Mouse (Mus musculus) embryonic facial prominence, embryonic 14.5 days (tissue): Measurements from ENCODE around the gene Pak4. TPM values are rescaled to one million over a fixed set of nuclear protein-coding genes. Genes with fewer than 3 reads are reported as not detected.

Source experiments
- ATAC-seq: fragments of 200-750 bp; cut with Nextera tagmentation; 2 replicates; pipeline ENCODE4 v1.8.0; 2017; ENCODE audit warnings: low read depth, moderate number of reproducible peaks, moderate TSS enrichment
- DNase-seq: peaks from one replicate; pipeline ENCODE4 v3.0.0-alpha.2; 2015; ENCODE audit warnings: low spot score
- H3K27ac ChIP-seq: fragments of 300-500 bp; sonication (generic); replicated peaks from 2 replicates; pipeline ENCODE4 v1.5.1; 2014; ENCODE audit warnings: low read depth, mild to moderate bottlenecking, low read length, moderate library complexity
- H3K27me3 ChIP-seq: fragments of 300-500 bp; sonication (generic); replicated peaks from 2 replicates; pipeline ENCODE4 v1.6.1; 2014; ENCODE audit warnings: low read length; ENCODE audit not compliant: control insufficient read depth, insufficient read depth
- H3K36me3 ChIP-seq: fragments of 300-500 bp; sonication (generic); 2 replicates; pipeline ENCODE4 v1.6.1; 2014; ENCODE audit warnings: low read length, mixed read lengths; ENCODE audit not compliant: control insufficient read depth, insufficient read depth
- H3K4me1 ChIP-seq: fragments of 300-500 bp; sonication (generic); 2 replicates; pipeline ENCODE4 v1.6.1; 2014; ENCODE audit warnings: antibody characterized with exemption, low read length; ENCODE audit not compliant: control insufficient read depth, insufficient read depth
- H3K4me2 ChIP-seq: fragments of 300-500 bp; sonication (generic); 2 replicates; pipeline ENCODE4 v1.6.1; 2014; ENCODE audit warnings: low read depth, mild to moderate bottlenecking, low read length, moderate library complexity, mixed read lengths
- H3K4me3 ChIP-seq: fragments of 300-500 bp; sonication (generic); 2 replicates; pipeline ENCODE4 v1.5.1; 2014; ENCODE audit warnings: low read depth, mild to moderate bottlenecking, low read length
- H3K9ac ChIP-seq: fragments of 300-500 bp; sonication (generic); 2 replicates; pipeline ENCODE4 v1.6.1; 2014; ENCODE audit warnings: low read depth, mild to moderate bottlenecking, low read length, moderate library complexity, mixed read lengths
- H3K9me3 ChIP-seq: fragments of 300-500 bp; sonication (generic); 2 replicates; pipeline ENCODE4 v1.6.1; 2016; ENCODE audit warnings: low read length; ENCODE audit not compliant: control insufficient read depth
- WGBS: fragments of 180-500 bp; shearing (Covaris S2); extraction: QIAGEN DNeasy Blood & Tissue Kit; methylation state at CpG from one replicate; pipeline ENCODE4 v1.1.7; 2014; 5-methylcytosine and 5-hydroxymethylcytosine counted together
- polyA plus RNA-seq: library from polyadenylated mRNA; unstranded; fragments of >200 nt; fragmentation: Nextera tagmentation; extraction: Ambion mirVana; gene quantifications from 2 replicates; pipeline ENCODE4 v1.2.1, GENCODE M21; 2014

Gene Pak4
- polyA plus RNA-seq, 1 experiment from 2014 or later, result 20.7 TPM

DNA sequence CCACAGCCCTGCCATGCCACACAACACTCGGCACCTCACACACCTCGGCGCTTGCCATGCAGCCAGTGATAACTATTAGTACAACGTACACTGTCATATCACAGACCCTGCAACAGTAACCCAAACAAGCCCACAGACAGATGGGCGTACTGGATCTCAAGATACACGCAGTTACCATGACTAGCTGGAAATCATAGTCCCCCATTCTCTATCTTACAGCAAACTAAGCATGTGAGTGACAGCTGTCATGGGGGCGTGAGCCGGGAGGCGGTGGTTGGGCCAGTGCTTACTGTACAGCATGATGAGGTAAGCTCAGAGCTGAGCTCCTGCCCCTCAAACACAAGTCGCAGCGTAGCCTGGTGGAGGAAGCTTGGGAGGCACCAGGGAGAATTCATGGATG, 22.4 kb downstream of the Pak4 start:
- no peaks in the 10 kb centered on the region for H3K9me3 ChIP-seq
- no peak overlapping the region for H3K4me2 ChIP-seq
- H3K9ac ChIP-seq, result no peak overlapping the region
- no peak overlapping the region for H3K27ac ChIP-seq
- peaks cover 28% of the 10 kb centered on the region for H3K4me1 ChIP-seq
- no peak for DNase-seq
- ATAC-seq, result no peak
- H3K27me3 ChIP-seq, result no peaks in the 10 kb centered on the region
- no peaks in the 10 kb centered on the region for H3K36me3 ChIP-seq
- H3K4me3 ChIP-seq, result no peak overlapping the region
- 82% methylated on average over 11 of the region's 11 CpGs for WGBS

- H3K4me1 ChIP-seq, result peaks cover 29% of the 10 kb centered on the region
- no peak overlapping the region for H3K27ac ChIP-seq
These were observed 24.7 kb downstream of the Pak4 start for GRCm38 (mm10) chr7:28573236-28573635.

GRCm38 (mm10) chr7:28572689-28573088, 25.3 kb downstream of the Pak4 start:
- H3K27me3 ChIP-seq, result no peaks in the 10 kb centered on the region
- H3K4me1 ChIP-seq, result peaks cover 27% of the 10 kb centered on the region

More at GRCm38 (mm10) chr7:28573236-28573635, 24.7 kb downstream of the Pak4 start:
- DNase-seq (no peak), ATAC-seq (no peak)
- Histone ChIP-seq H3K4me3 (no peak overlapping the region), H3K4me2 (no peak overlapping the region), H3K36me3 (no peaks in the 10 kb centered on the region), H3K27me3 (no peaks in the 10 kb centered on the region), H3K9me3 (no peaks in the 10 kb centered on the region), H3K9ac (no peak overlapping the region)
- WGBS, result 88% methylated on average over 3 of the region's 3 CpGs

DNA sequence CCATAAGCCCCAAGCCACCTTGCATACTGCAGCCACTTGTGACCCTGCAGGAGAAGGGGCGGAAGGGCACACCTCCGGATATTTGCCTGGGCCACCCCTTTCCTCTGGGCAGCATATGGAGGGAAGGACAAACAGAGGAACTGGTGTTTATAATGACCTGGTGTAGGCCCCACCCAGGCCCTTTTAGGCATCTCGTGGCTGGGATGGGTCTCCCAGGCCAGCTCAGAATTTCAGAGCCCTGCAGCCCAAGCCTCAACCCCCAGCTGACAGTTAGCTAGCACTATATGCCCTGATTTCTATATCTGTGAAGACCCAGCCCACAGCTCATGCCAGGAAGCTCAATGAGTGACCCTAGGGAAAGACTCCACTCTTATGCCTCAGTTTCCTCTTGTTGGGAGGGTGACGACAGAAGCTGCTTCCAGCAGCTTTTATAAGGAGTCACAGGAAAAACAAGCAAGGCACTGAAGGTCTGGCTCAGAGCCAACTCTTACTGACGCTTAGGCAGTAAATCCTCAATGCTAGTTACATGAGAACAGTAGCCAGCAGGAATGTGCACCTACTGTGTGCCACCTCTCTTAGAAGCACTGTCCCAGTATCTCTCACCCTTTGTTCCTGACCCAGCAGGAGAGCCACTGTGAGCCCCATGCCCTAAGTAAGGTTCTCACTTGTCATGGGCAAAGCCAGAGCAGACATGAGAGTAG, 26.9 kb downstream of the Pak4 start:
- WGBS, result 36% methylated on average over 5 of the region's 5 CpGs
- Histone ChIP-seq H3K9me3 (no peaks in the 10 kb centered on the region), H3K36me3 (peaks cover 19% of the 10 kb centered on the region), H3K27me3 (no peaks in the 10 kb centered on the region), H3K4me3 (no peak overlapping the region), H3K27ac (peak overlapping the region; percentile 64), H3K9ac (0 out of 2 replicates have a peak overlapping the region, but pooled peaks have one; percentile 34), H3K4me1 (peaks cover 11% of the 10 kb centered on the region), H3K4me2 (peak overlapping the region; percentile 22; the same call in 1 of the 2 replicates)
- 0 out of 2 replicates have a peak, but pooled peaks have one; percentile 4 for ATAC-seq
- peak; percentile 73 for DNase-seq

More at GRCm38 (mm10) chr7:28572689-28573088, 25.3 kb downstream of the Pak4 start:
- Histone ChIP-seq H3K9me3 (no peaks in the 10 kb centered on the region), H3K36me3 (peaks cover 4% of the 10 kb centered on the region), H3K27ac (no peak overlapping the region), H3K4me2 (no peak overlapping the region), H3K4me3 (no peak overlapping the region), H3K9ac (no peak overlapping the region)
- 82% methylated on average over 5 of the region's 5 CpGs for WGBS
- ATAC-seq (no peak), DNase-seq (no peak)

DNA sequence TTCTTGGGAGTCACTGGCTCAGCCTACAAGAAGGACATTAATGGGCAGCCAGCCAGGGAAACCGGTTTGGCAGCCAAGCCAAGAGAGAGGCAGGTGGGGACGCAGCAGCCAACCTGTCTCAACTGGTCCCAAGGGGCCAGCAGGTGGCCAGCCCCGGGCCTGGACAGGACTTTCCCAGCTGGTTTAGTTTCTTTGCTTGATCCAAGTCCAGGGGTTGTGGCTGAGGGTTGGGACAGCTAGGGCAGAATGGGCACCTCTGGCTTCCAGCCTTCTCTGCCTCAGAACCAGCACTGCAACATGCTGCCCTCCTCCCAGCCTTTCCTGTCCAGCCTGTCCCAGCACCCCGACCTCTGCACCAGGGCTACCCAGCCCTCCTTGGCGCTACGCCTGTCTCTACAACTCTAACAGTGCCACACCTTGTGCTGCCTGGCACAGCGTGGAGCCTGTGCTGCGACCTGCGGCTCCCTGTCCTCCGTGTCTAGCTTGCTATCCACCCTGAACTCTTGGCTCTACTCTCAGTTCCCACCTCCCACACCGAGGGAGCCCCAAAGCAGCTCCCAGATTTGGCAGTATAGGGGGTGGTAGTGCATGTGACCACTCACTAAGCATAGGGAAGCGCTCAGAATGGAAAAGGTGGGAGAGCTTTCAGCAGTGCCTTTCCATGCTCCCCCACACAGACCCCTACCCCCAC, 27.5 kb downstream of the Pak4 start:
- peaks cover 10% of the 10 kb centered on the region for H3K4me1 ChIP-seq
- DNase-seq (peak; percentile 82), ATAC-seq (peak; percentile 60)
- peak overlapping the region; percentile 22; the same call in 1 of the 2 replicates for H3K4me2 ChIP-seq
- H3K4me3 ChIP-seq, result no peak overlapping the region
- 63% methylated on average over 12 of the region's 12 CpGs for WGBS
- peaks cover 26% of the 10 kb centered on the region for H3K36me3 ChIP-seq
- H3K27me3 ChIP-seq, result no peaks in the 10 kb centered on the region
- H3K9me3 ChIP-seq, result no peaks in the 10 kb centered on the region
- 0 out of 2 replicates have a peak overlapping the region, but pooled peaks have one; percentile 34 for H3K9ac ChIP-seq
- H3K27ac ChIP-seq, result peak overlapping the region; percentile 64

GRCm38 (mm10) chr7:28568253-28568652, 29.7 kb downstream of the Pak4 start:
- peak; percentile 53 for DNase-seq
- Histone ChIP-seq H3K4me1 (peaks cover 10% of the 10 kb centered on the region), H3K4me3 (no peak overlapping the region), H3K36me3 (peaks cover 48% of the 10 kb centered on the region), H3K9me3 (no peaks in the 10 kb centered on the region), H3K4me2 (no peak overlapping the region), H3K27ac (no peak overlapping the region), H3K27me3 (no peaks in the 10 kb centered on the region), H3K9ac (no peak overlapping the region)
- ATAC-seq, result no peak

DNA sequence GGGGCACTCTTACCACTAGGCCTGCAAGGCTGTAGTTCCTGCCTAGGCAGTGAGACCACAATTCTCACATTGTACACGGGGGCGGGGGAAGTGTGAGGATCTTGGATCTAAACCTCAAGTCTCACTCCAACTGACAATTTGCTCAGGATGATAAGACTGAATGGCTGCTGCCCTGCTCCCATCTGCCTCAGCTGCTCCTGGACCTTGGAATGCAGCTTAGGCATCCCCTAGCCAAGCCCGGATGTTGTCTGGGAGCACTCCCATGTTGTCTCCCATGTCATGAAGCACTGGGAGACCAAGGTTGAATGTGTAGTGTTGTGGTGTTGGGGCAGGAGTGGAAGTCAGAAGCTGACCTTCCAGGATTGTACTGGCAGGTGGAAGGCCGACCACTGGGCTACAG, 30.4 kb downstream of the Pak4 start:
- no peak for DNase-seq
- no peak overlapping the region for H3K27ac ChIP-seq
- 97% methylated on average over 4 of the region's 4 CpGs for WGBS
- peaks cover 55% of the 10 kb centered on the region for H3K36me3 ChIP-seq
- no peak overlapping the region for H3K4me2 ChIP-seq
- no peak overlapping the region for H3K9ac ChIP-seq
- H3K4me1 ChIP-seq, result peaks cover 10% of the 10 kb centered on the region
- ATAC-seq, result no peak
- H3K27me3 ChIP-seq, result no peaks in the 10 kb centered on the region
- no peaks in the 10 kb centered on the region for H3K9me3 ChIP-seq
- H3K4me3 ChIP-seq, result no peak overlapping the region

DNA sequence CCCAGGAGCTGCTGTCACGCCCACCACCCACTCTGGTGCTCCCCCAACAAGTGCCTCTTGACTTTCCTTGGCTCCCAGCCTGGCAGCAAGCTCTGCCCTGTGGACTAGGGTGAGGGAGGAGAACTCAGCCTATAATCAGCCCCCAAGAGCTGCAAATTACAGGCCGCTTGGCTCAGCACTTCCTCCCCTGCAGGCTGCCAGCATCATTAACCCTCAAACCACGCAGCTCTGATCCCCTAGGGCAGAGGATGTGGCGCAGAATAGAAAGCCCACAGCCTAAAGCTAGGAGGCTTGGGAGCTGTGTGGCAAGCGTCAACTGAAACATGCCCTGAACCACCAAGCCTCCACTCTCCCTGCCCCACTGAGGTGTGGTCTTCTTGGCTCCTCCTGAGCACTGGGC, 32.6 kb downstream of the Pak4 start:
- WGBS, result 70% methylated on average over 5 of the region's 5 CpGs
- Histone ChIP-seq H3K36me3 (peaks cover 76% of the 10 kb centered on the region), H3K27ac (no peak overlapping the region), H3K9ac (no peak overlapping the region), H3K9me3 (no peaks in the 10 kb centered on the region), H3K4me3 (no peak overlapping the region), H3K4me2 (no peak overlapping the region), H3K27me3 (no peaks in the 10 kb centered on the region), H3K4me1 (peaks cover 2% of the 10 kb centered on the region)
- peak; percentile 64 for DNase-seq
- peak; percentile 28; the same call in 1 of the 2 replicates for ATAC-seq
